Mouse (Mus musculus) bone marrow, adult 2 months (tissue): Measurements from ENCODE around the gene Sema6b. TPM values are rescaled to one million over a fixed set of nuclear protein-coding genes. Genes with fewer than 3 reads are reported as not detected.
A peak's percentile ranks its signal among the peaks of the same experiment; 100 is the strongest.
"Not testable (repeated sequence)": the region's sequence is repeated elsewhere in the genome, so short reads cannot be mapped to it uniquely, and the experiment has no call there.

Experiments
- H3K27ac ChIP-seq: fragments of 200-500 bp; 2 replicates; pipeline ENCODE4 v1.5.1; 2012; ENCODE audit warnings: low read depth, mild to moderate bottlenecking, control low read depth, inconsistent platforms, low read length; ENCODE audit not compliant: control insufficient read depth, poor library complexity, insufficient read depth
- H3K4me1 ChIP-seq: fragments of 200-500 bp; 2 replicates; pipeline ENCODE4 v1.6.1; 2011; ENCODE audit warnings: low read length; ENCODE audit not compliant: control insufficient read depth, insufficient read depth
- H3K4me3 ChIP-seq: fragments of 200-500 bp; replicated peaks from 2 replicates; pipeline ENCODE3; 2011; ENCODE audit warnings: mild to moderate bottlenecking, low read depth, low read length, control low read depth; ENCODE audit not compliant: control insufficient read depth
- CTCF ChIP-seq: fragments of 200-500 bp; IDR thresholded peaks from 2 replicates; pipeline ENCODE4 v1.5.1; 2011; ENCODE audit warnings: low read length, control low read depth; ENCODE audit not compliant: control insufficient read depth, insufficient read depth
- POLR2A ChIP-seq: fragments of 200-500 bp; IDR thresholded peaks from 2 replicates; pipeline ENCODE4 v1.6.1; 2011; ENCODE audit warnings: low read depth, mild to moderate bottlenecking, control low read depth, low read length, borderline replicate concordance; ENCODE audit not compliant: control insufficient read depth
- WGBS: fragments of 180-500 bp; shearing (Covaris S2); methylation state at CpG from one replicate; pipeline ENCODE4 v1.1.7; 2018; 5-methylcytosine and 5-hydroxymethylcytosine counted together
- polyA plus RNA-seq: library from polyadenylated mRNA; stranded (reverse); fragments of >200 nt; gene quantifications from 2 replicates; pipeline ENCODE4 v1.2.4, GENCODE M21; 2011; ENCODE audit warnings: low replicate concordance; ENCODE audit not compliant: missing spikeins, insufficient read depth, insufficient read length

Gene Sema6b
- polyA plus RNA-seq, 1 experiment: 3.2 TPM

- H3K4me3 ChIP-seq: no peak overlapping the region
- WGBS: 89% methylated on average over 12 of the region's 12 CpGs
- no peaks in the 10 kb centered on the region for H3K4me1 ChIP-seq
- TF ChIP-seq CTCF (no peak), POLR2A (no peak)
- no peak overlapping the region; the same call in 1 of the 2 replicates for H3K27ac ChIP-seq
Observed at GRCm38 (mm10) chr17:56096883-56097282, 43.3 kb downstream of the Sema6b start.

- H3K27ac ChIP-seq: no peak overlapping the region
- TF ChIP-seq CTCF: no peak
- no peak for TF ChIP-seq POLR2A
- no peak overlapping the region for H3K4me3 ChIP-seq
- WGBS: 95% methylated on average over 1 of the region's 1 CpGs
- H3K4me1 ChIP-seq: no peaks in the 10 kb centered on the region
Observed at GRCm38 (mm10) chr17:56092794-56093193, 47.3 kb downstream of the Sema6b start.

DNA sequence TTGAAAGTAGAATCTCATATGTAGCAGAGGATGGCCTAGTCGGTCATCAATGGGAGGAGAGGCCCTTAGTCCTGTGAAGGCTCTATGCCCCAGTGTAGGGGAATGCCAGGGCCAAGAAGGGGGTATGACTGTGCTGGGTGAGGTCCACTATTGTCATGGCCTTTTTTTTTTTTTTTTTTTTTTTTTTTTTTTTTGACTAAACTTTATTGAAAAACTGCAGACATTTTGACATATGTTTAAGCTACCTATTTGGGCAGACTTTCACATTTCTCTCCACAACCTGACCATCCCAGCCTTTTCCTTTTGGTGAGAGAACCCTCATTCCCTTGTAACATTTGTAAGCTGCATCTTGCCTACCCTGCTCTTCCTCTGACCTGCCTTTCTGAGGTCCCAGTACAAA, 47.8 kb downstream of the Sema6b start:
- 79% methylated on average over 1 of the region's 1 CpGs for WGBS

DNA sequence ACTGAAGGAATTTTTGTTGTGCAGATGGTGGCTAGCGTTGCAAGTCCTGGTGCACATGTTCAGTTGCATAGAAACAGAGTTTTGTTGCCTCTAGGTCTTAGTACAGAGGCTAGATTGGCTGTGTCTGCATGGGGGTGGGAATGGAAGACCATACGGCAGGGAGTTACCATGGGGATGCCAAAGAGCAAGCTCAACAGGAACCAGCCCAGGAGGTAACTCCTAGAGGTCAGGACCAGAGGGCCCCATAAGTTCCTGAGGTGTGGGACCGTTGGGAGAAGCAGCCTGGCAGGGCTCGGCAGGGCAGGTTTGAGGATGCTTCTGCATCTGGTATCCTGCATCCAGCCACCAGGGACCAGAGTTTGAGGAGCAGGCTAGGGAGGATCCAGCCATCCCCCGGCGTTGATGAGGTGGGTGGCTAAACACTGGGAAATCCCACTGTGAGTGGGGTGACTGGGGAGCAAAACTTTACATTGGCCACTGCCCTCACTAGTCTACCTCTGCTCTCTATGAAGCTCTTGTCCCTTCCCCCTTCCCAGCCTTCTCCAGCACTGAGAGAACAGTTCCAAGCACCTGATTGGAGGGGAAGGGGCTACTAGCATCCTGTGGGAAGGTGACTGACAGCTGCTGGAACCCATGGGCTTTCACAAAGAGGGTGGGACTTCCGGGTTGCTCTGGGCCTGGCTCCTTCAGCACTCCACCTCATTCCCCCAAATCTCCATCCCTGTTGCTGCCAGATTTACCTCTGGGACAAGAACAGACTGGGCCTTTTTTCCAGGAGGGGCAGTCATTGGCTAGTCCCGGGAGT, 59.2 kb downstream of the Sema6b start:
- 30% methylated on average over 8 of the region's 8 CpGs for WGBS
- no peak for TF ChIP-seq POLR2A
- TF ChIP-seq CTCF: no peak
- peak overlapping the region; percentile 35 for H3K4me3 ChIP-seq
- H3K4me1 ChIP-seq: peaks cover 5% of the 10 kb centered on the region; the same call in 1 of the 2 replicates
- H3K27ac ChIP-seq: no peak overlapping the region

More for the DNA sequence above, 47.8 kb downstream of the Sema6b start:
- no peak overlapping the region for H3K27ac ChIP-seq
- no peak for TF ChIP-seq POLR2A
- no peak for TF ChIP-seq CTCF
- no peaks in the 10 kb centered on the region for H3K4me1 ChIP-seq
- no peak overlapping the region for H3K4me3 ChIP-seq

DNA sequence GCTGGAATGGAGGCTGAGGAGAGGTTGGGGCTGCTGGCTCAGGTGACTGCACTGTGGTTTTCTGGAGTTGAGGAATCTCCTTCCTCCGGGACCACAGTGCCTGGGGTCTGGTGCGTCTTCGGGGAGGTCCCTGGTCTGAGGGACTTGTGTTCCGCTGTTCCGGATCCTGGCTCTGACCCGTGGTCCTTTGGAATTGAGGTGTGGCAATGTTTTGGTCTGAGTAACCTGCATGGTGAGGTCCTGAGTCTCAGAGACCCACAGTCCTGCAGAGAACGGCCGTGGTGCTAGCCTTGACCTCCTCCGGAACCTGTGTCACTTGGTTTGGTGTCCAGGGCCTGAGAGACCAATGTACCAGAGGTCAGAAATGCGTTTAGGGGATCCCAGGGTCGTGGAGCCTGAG, 60.2 kb downstream of the Sema6b start:
- Histone ChIP-seq H3K4me3 (peak overlapping the region; percentile 95), H3K27ac (no peak overlapping the region)
- under 1% methylated on average over 11 of the region's 11 CpGs for WGBS

DNA sequence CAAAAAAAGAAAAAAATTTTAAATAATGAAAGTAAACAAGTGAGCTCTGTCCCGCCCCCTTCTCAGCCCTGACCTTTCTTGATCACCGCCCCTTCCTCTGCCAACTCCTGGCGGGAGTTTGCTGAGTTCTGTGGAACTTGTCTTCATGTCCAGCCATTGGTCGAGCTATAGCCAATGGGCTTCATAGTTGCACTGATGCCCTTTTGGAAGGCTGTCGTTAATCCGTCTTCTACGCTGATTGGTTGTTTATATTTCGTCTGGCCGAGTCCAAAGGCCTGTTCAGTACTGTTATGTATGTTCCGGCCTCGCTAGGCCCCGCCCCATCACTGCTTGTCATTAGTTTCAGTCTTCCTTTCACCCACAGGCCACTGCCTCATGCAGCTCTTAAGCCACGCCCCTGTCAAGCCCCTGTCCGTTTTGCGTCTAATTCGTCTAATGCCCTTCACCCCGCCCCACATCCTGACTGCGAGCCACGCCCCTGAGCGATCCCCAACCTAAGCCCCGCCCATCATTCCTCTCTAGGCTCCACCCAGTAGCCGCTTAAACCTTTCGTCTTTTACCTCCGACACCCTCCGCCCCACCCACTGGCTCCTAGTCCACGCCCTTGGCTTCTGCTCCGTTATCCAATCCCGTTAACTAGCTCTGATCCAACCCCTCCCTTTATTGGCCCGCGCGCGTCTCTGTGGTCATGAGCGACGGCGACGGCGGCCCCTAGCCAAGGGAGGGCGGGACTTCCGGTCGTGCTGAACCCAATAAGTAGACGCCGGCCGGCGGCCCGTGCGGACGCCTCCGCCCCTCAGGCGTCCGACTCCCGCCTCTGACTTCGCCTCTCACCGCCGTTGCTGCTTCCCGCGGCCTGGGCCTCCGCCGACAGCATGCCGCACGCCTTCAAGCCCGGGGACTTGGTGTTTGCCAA, 61.0 kb downstream of the Sema6b start, which contains the start of gene Hdgfl2:
TSS of gene Hdgfl2 (plus strand) at position 755 of the 916 bp plus-strand sequence.
- Histone ChIP-seq H3K4me1 (peaks cover 7% of the 10 kb centered on the region; the same call in 1 of the 2 replicates), H3K4me3 (peak within 1 kb of the TSS; percentile 95), H3K27ac (peak within 1 kb of the TSS; percentile 45)
- TF ChIP-seq POLR2A (peak; percentile 91; the same call in 1 of the 2 replicates), CTCF (no peak)
- WGBS: under 1% methylated on average over 61 of the region's 61 CpGs

More for the DNA sequence above, 60.2 kb downstream of the Sema6b start:
- TF ChIP-seq POLR2A (no peak), CTCF (0 out of 2 replicates have a peak, but pooled peaks have one; percentile 4)
- peaks cover 7% of the 10 kb centered on the region; the same call in 1 of the 2 replicates for H3K4me1 ChIP-seq

- H3K27ac ChIP-seq: peak overlapping the region; percentile 45; the same call in 1 of the 2 replicates
- whole genome bisulfite sequencing: 57% methylated on average over 9 of the region's 9 CpGs
- peak overlapping the region; percentile 44 for H3K4me3 ChIP-seq
- H3K4me1 ChIP-seq: not testable (repeated sequence)
Observed at GRCm38 (mm10) chr17:56078361-56078760, 61.8 kb downstream of the Sema6b start.

- H3K27ac ChIP-seq: no peak overlapping the region
- peaks cover 7% of the 10 kb centered on the region; the same call in 1 of the 2 replicates for H3K4me1 ChIP-seq
Observed at GRCm38 (mm10) chr17:56077523-56077922, 62.6 kb downstream of the Sema6b start.

More at GRCm38 (mm10) chr17:56077523-56077922, 62.6 kb downstream of the Sema6b start:
- 78% methylated on average over 5 of the region's 5 CpGs for WGBS
- H3K4me3 ChIP-seq: no peak overlapping the region
- TF ChIP-seq POLR2A: no peak
- no peak for TF ChIP-seq CTCF
